11 mouse cellular contexts compared by ENCODE assay signal in the genomic region with DNA sequence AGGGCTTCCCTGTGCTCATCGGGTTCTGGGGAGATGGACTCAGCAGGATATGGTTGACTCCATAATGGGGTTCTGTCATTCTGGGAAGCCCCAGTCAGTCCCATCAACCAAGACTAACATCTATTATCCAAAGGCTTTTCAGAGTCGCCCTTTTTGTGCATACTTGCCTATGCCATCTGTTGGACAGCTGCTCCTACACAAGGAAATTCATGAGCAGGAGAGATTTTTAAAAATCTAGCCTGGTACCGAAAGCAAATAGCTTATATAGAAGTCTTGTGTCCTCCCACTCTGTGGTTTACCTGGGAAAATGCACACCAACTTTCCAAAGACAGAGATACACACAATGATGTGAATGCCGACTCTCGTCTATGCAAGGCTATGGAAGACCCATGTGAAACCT.
"Had no signal": no experiment of that assay in that cellular context is flagged by ENCODE, and none has a peak within 500 bp of the region (broad histone marks: within the 10 kb centered on the region; RNA-seq: fewer than 3 reads in every experiment).

No protein-coding gene starts in this region.

- H3K9me3 ChIP-seq: liver, embryonic 13.5 days; midbrain, embryonic 10.5 days; midbrain, embryonic 13.5 days; neural tube, embryonic 12.5 days; neural tube, embryonic 15.5 days had no signal

- H3K27me3 ChIP-seq: liver, embryonic 13.5 days; midbrain, embryonic 13.5 days; neural tube, embryonic 12.5 days; neural tube, embryonic 15.5 days had no signal

- DNase-seq: liver, embryonic 13.5 days; lung, adult 2 months; lung, postnatal 14 days; lung, postnatal 4 days; right cerebral cortex, postnatal 4 days had no signal

- H3K4me1 ChIP-seq: liver, embryonic 13.5 days; midbrain, embryonic 10.5 days; midbrain, embryonic 13.5 days; neural tube, embryonic 12.5 days; neural tube, embryonic 15.5 days had no signal

- ATAC-seq: midbrain, embryonic 13.5 days; midbrain, embryonic 16.5 days had no signal

- H3K36me3 ChIP-seq: liver, embryonic 13.5 days; midbrain, embryonic 10.5 days; midbrain, embryonic 13.5 days; neural tube, embryonic 12.5 days; neural tube, embryonic 15.5 days had no signal

- H3K4me3 ChIP-seq: liver, embryonic 13.5 days; midbrain, embryonic 10.5 days; midbrain, embryonic 13.5 days; neural tube, embryonic 12.5 days; neural tube, embryonic 15.5 days had no signal

- H3K27ac ChIP-seq: kidney, postnatal 0 days; liver, embryonic 13.5 days; midbrain, embryonic 10.5 days; midbrain, embryonic 13.5 days; neural tube, embryonic 12.5 days; neural tube, embryonic 15.5 days had no signal
